Mouse (Mus musculus) cerebellum, adult 2 months (tissue): ENCODE data around the gene Tmem131. TPM values are rescaled to one million over a fixed set of nuclear protein-coding genes. Genes with fewer than 3 reads are reported as not detected.
"Not testable (repeated sequence)": the region's sequence is repeated elsewhere in the genome, so short reads cannot be mapped to it uniquely, and the experiment has no call there.

Experiments used
- DNase-seq, 2 experiments: peaks; one replicate each; pipeline ENCODE4 v3.0.0; 2021
- H3K27ac ChIP-seq: fragments of 200-500 bp; 2 replicates; pipeline ENCODE4 v1.5.1; 2012; ENCODE audit warnings: low read length, control low read depth, inconsistent platforms; ENCODE audit not compliant: insufficient read depth
- H3K27me3 ChIP-seq: fragments of 200-500 bp; 2 replicates; pipeline ENCODE4 v1.6.1; 2012; ENCODE audit warnings: inconsistent platforms, mild to moderate bottlenecking, low read length, moderate library complexity; ENCODE audit not compliant: control insufficient read depth, insufficient read depth
- H3K4me1 ChIP-seq: fragments of 200-500 bp; 2 replicates; pipeline ENCODE4 v1.6.1; 2011; ENCODE audit warnings: low read length; ENCODE audit not compliant: control insufficient read depth, insufficient read depth
- H3K4me3 ChIP-seq: fragments of 200-500 bp; replicated peaks from 2 replicates; pipeline ENCODE3; 2011; ENCODE audit warnings: mild to moderate bottlenecking, low read depth, low read length, control low read depth; ENCODE audit not compliant: insufficient read depth
- CTCF ChIP-seq: fragments of 200-500 bp; IDR thresholded peaks from 2 replicates; pipeline ENCODE4 v1.5.1; 2011; ENCODE audit warnings: low read depth, mild to moderate bottlenecking, control low read depth, low read length, moderate library complexity, borderline replicate concordance; ENCODE audit not compliant: insufficient read depth
- POLR2A ChIP-seq: fragments of 200-500 bp; IDR thresholded peaks from 2 replicates; pipeline ENCODE4 v1.6.1; 2011; ENCODE audit warnings: low read length, control low read depth, borderline replicate concordance; ENCODE audit not compliant: insufficient read depth
- WGBS: fragments of 180-500 bp; shearing (Covaris S2); methylation state at CpG from one replicate; pipeline ENCODE4 v1.1.7; 2018; 5-methylcytosine and 5-hydroxymethylcytosine counted together
- polyA plus RNA-seq: library from polyadenylated mRNA; depleted of rRNA; stranded (reverse); fragments of >200 nt; gene quantifications from 2 replicates; pipeline ENCODE4 v1.2.3, GENCODE M21; 2012

Tmem131 gene
- polyA plus RNA-seq, 1 experiment = 31.4 TPM

- TF ChIP-seq POLR2A (no peak), CTCF (no peak)
- no peak for DNase-seq
- no peak overlapping the region for H3K4me3 ChIP-seq
- 94% methylated on average over 5 of the region's 5 CpGs for WGBS
- no peak overlapping the region for H3K27ac ChIP-seq
- no peaks in the 10 kb centered on the region for H3K4me1 ChIP-seq
- no peaks in the 10 kb centered on the region for H3K27me3 ChIP-seq
These were observed 119.1 kb downstream of the Tmem131 start for GRCm38 (mm10) chr1:36824356-36824755.

DNA sequence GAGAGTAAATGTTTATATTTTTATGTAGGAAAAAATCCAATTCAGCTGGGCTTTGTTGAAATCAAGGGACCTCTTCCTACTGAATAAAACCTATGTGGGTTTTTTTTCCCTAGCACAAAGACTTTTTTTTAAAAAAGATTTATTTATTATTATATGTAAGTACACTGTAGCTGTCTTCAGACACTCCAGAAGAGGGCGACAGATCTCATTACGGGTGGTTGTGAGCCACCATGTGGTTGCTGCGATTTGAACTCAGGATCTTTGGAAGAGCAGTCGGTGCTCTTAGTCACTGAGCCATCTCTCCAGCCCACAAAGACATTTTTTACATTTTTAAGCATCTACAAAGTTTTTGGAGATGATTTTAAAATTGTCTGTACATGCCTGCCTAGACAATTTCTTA is 121.5 kb downstream of the Tmem131 start:
- WGBS = 88% methylated on average over 4 of the region's 4 CpGs
- not testable (repeated sequence) for H3K4me1 ChIP-seq, H3K4me3 ChIP-seq, H3K27me3 ChIP-seq, DNase-seq, H3K27ac ChIP-seq

- H3K27me3 ChIP-seq = no peaks in the 10 kb centered on the region
- no peak for DNase-seq
- H3K4me3 ChIP-seq = no peak overlapping the region
- no peak overlapping the region for H3K27ac ChIP-seq
- peaks cover 3% of the 10 kb centered on the region; the same call in 1 of the 2 replicates for H3K4me1 ChIP-seq
- TF ChIP-seq CTCF = no peak
- no peak for TF ChIP-seq POLR2A
- WGBS = 72% methylated on average over 6 of the region's 6 CpGs
These were observed 128.3 kb downstream of the Tmem131 start for GRCm38 (mm10) chr1:36815166-36815565.

DNA sequence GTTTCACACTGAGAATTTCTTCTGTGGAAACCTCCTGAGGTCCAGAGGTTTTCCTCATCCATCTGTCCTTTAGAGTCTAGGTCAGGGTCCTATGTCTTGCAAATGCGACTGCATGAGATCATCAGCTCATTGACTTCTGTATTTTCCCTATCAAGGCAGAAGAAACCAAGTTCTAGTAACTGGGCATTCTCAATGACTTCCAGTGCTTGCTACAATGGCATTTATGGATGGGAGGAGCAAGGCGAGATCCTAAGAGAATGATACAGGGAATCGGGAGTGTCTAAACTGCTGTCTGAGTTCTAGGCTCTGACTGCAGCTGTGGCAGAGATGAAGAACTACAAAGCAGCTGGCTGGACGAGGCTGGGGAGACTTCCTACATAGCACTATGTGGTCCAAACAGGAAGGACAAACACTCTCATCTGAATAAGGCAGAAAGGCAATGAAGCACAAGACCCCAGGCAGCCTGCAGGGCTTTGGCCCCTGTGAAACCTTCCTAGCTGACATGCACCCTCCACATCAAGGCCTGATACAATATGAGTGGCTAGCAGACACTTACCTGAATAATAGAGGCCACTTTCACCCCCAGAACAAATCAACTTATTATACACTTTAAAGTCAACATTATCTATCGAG is 129.1 kb downstream of the Tmem131 start:
- H3K4me1 ChIP-seq = peaks cover 3% of the 10 kb centered on the region; the same call in 1 of the 2 replicates
- no peak for DNase-seq
- no peak overlapping the region for H3K27ac ChIP-seq
- no peak for TF ChIP-seq CTCF
- TF ChIP-seq POLR2A = no peak
- H3K27me3 ChIP-seq = no peaks in the 10 kb centered on the region
- no peak overlapping the region for H3K4me3 ChIP-seq
- 86% methylated on average over 5 of the region's 5 CpGs for WGBS

DNA sequence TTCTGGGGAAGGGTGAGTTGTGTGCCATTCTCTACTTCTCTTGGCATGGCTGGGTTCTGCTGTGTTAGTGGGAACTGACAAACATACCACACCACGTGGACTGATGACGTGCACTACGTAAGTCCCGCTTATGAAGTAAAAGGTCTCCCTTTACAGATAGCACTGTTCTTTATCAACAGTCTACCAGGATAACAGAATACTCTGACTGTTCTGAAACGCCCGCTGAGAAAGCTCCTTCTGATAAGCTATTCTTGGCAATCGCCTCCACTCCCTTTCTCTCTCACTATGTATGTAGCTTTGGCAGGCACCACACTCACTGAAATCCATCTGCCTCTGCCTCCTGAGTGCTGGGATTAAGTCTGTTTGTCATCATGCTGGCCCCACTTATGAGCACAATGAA is 130.1 kb downstream of the Tmem131 start:
- no peaks in the 10 kb centered on the region for H3K27me3 ChIP-seq
- H3K4me1 ChIP-seq = peaks cover 3% of the 10 kb centered on the region; the same call in 1 of the 2 replicates
- 28% methylated on average over 7 of the region's 7 CpGs for whole genome bisulfite sequencing
- DNase-seq = peak in 1 of 2 experiments; percentile 54
- no peak overlapping the region for H3K4me3 ChIP-seq
- H3K27ac ChIP-seq = no peak overlapping the region; the same call in 1 of the 2 replicates
- TF ChIP-seq CTCF (no peak), POLR2A (no peak)

GRCm38 (mm10) chr1:36811806-36812205 is 131.7 kb downstream of the Tmem131 start:
- H3K4me1 ChIP-seq = peaks cover 3% of the 10 kb centered on the region; the same call in 1 of the 2 replicates
- H3K27me3 ChIP-seq = no peaks in the 10 kb centered on the region
- DNase-seq = no peak
- H3K27ac ChIP-seq = no peak overlapping the region
- TF ChIP-seq POLR2A (no peak), CTCF (no peak)
- WGBS = 94% methylated on average over 7 of the region's 7 CpGs
- H3K4me3 ChIP-seq = no peak overlapping the region

DNA sequence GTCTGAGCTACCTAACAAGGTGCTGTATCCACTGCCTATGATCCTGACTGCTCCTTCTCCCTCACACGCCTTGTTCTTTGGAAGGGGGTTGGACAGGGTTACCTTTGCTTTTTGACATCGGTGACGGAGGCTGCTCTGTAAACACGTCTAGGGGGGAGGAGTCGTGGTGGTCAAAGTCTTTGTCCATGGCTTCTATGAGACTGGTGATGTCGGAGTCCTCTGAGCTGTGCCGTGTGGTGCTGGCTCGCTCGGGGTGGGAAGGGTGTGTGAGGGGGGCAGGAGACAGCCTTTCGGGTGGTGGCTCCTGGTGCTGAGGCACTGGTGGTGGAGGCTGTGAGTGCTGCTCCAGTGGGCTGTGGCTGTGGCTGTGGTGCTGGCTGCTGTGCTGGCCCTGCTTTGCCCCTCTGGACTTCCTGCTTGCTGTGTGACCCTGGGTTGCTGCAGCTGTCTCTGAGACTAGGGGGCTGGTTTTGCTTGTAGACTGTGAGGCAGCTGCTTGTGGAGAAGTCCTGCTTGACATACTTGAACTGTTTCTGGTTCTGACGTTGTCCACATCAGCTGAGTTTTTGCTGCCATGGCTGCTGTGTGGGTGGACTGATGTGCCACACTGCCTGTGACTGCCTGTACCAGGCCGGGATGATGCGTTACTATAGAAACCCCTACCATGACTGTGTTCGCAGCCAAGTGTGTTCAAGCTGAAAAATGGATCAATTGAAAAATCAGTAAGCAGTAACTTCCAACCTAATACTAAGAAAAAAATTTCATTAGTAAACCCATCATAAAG is 135.5 kb downstream of the Tmem131 start:
- DNase-seq = no peak
- Histone ChIP-seq H3K4me1 (no peaks in the 10 kb centered on the region), H3K27me3 (no peaks in the 10 kb centered on the region), H3K27ac (no peak overlapping the region), H3K4me3 (no peak overlapping the region)
- WGBS = 88% methylated on average over 14 of the region's 14 CpGs
- TF ChIP-seq CTCF = no peak
- no peak for TF ChIP-seq POLR2A

DNA sequence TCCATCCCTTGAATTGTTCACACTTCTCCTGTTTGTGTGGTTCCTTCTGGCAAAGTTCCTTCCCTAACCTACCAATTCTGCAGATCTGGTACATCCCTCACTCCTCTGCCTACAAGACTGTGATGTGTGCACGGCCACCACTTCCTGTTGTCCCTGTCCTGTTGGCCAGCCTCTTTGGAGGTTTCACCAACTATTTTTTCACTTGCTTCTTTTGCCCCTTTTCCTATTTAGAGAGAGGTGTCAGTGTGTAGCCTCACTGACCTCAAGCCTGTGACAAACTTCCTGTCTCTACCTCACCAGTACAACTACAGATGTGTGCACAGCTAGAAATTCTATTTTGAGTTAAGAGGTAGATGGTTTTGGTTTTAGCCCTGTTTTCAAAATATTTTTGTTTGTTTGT is 136.4 kb downstream of the Tmem131 start:
- Histone ChIP-seq H3K27me3 (no peaks in the 10 kb centered on the region), H3K27ac (no peak overlapping the region), H3K4me3 (no peak overlapping the region), H3K4me1 (no peaks in the 10 kb centered on the region)
- WGBS = 93% methylated on average over 1 of the region's 1 CpGs
- no peak for DNase-seq
- TF ChIP-seq CTCF (no peak), POLR2A (no peak)
